Mouse (Mus musculus): ENCODE measurements around the gene Stk32c.

Stk32c gene

DNA sequence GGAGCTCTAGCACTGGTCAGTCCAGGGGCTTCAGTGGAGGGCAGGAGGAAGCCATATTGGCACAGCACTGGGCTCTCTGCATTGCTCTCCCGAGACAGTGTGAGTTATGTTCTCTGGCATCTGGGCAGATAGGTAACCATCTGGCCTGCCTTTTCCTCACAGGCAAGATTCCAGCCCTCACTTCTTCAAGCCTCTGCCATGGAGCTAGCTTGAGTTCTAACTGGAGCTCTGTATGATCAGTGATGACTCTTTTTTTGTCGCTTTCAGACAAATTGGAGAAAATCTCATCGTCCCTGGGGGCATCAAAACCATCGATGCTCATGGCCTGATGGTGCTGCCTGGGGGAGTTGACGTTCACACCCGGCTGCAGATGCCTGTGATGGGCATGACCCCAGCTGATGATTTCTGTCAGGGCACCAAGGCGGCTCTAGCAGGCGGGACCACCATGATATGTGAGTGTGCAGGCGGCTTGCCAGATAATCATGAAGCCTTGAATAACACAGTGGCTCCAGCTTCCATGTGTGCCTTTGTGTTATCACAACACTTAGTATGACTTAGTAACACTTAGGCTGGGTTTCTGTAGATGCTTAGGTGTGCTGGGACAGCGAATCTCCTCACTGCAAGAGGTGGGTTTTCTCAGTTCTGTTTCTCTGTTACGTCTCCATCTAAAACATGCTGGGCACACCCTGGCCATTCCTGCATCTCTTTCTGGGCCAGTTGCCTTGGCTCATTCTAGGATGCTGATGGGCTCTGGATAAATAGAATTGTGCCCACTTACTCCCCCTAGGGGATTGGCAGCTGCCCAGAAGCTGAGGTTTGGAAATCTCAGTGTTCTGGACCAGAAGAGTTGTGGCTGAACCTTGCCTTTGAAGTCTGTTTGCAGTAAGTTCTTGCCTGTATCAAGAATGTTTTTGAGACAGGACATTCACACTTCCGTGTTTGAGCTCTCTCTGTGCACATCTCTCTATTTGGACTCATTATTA is 122.9 kb downstream of the Stk32c start:
- DNase-seq: no peak

DNA sequence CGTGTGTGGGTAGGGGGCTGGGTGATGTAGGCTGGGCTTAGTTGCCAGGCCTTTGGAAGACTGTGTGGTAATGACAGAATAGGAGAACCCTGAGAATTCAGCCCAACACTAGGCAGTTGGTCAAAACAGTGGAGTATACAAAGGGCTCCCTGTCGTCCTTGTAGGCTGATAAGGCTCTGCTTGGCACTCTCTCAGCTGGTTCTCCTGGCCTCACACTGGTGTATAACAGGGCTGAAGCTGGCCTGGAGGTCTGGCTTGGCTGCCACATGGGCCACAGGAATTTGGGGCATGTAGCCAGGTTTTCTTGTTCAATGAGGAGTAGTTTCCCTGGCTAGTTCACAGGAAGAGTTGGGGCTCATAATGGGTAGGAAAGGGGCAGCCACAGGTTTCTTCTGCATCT is 125.3 kb downstream of the Stk32c start:
- no peak for DNase-seq

DNA sequence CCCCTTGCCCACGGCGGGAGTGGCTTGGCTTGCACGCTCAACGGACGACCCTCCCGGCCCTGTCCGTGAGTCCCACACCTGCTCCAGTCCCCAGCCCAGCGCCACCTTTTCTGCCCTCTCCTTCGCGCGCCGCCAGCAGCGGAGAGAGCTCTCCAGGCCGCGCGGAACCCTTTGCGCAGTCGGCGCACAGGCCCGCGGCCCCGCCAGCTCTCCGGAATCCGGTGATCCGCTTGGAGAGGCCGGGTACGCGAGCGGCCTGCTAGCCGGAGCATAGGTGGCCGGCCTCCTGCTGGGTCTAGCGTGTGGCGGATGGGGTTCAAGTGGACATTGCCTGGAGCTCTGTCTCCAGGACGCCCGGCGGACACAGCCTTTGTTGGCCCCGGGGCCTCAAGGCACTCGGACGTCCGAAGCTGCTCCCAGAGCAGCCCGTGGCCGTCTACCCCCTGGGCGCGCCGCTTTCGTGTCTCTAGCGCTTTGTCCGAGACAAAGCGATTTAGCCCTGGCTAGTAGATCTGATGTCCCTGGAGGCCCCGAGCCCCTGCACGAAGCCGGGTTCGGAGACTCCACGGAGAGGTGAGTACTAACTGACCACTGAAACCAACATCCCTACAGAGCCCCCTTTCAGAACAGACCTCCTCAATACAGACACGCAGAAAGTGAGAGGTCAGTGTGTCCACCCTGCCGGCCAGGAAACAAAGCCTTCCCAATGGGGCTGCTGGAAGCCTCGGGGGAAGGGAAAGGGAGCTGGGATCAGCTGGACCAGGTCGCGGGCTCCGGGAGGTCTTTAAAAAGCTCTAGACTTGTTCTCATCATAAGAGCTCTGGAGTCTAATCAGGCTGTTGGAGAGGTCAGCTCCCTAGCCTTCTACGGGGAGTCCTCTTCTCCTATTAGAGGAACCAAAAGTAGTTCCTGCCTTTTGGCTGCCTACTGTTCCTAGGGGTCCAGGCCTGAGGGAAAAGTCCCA is 126.6 kb downstream of the Stk32c start:
- DNase-seq: no peak

DNA sequence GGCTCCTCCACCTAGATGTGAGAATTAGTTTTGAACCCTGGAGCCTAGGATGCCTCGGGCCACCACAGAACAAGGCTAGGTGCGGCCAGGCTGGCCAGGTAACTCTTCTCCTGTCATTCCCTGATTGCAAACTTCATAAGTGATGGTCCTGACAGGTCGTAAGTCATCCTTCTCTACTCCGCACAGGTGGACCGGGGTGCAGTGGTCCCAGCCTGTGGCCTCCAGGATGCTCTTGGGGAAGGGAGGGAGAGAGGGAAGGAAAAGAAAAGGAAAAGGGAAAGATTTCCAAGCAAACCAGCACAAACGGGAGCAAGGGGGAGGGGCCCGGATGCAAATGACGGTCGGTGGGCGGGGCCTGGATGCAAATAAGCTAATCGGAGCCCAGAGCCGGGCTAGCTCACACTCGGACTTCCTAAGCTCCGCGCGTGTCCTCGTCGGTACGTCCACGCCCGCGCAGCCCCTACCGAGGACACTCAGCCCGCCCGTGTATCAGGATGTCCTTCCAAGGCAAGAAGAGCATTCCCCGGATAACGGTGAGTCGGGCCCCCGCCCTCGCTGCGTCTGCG is 127.4 kb downstream of the Stk32c start, which contains the start of gene Dpysl4:
Gene Dpysl4 (plus strand): TSS at position 373 of the 566 bp plus-strand sequence.
- DNase-seq: peak in 1 of 2 experiments; percentile 12

DNA sequence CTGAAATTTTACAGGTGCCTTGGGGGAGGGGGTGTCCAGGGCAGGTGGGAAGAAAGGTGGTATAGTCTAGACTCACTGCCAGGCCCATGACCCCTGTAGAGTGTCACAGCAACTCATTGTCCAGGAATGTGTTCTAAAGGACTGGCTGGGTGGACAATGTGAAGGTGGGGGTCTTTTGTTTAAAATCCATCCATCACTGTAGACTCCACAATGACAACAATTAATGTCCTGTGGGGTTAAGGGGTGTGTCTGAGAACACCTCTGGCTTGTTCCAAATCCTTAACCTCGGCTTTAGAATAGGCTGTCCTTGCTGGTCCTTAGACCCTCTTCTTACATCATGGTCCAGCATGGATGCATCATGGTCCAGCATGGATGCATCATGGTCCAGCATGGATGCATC is 128.8 kb downstream of the Stk32c start:
- no peak for DNase-seq

DNA sequence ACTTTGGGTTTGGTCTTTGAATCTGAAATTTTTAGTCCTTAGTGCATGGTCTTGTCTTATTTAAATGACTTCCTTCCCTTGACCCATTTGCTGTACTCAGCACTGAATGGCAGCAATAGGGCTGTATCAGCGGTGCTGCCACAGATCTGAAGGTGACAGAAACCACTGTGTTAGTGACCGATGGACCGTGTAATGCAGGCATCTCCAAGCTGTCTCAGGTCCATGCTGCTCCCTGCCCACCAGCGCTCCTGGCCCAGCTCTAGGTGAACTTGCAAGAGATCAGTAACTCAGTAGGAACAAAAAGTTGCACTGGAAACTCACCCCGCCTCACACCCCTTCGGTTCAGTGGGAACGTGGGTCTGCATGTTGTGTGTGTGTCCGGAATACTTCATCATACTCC is 130.8 kb downstream of the Stk32c start:
- DNase-seq: no peak

DNA sequence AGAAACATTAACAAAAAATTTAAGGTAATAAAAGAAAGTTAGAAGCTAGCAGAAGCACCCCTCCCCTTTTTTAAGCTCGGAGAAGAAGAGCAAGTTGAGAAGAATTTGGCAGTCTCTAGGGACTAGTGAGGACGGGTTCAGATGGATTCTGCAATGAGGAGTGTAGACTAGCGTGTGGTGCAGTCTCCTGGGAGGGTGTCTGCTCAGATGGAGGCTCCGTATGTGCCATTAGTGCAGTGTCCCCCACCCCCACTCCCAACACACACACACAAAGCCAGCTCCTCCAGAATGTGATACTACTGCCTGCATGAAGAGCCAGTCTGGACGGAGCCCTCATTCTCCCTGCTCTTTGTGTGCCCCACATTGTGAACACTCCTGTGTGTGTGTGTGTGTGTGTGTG is 131.9 kb downstream of the Stk32c start:
- no peak for DNase-seq

DNA sequence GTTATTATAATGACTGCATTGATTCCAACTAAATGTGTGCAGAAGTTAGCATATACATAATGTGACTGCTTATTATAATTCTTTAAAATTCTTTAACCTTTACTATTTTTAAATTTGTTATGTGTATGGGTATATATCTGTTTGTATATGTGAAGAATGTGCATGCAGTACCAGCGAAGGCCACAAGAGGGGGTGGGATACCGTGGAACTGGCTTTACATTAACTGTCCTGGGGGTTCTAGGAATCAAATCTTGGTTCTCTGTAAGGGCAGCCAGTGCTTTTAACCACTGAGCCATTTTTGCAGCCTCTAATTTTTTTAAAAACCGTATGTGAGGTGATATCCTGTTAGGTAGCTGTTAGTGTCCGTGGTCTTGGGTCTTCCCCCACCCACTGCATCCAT is 132.4 kb downstream of the Stk32c start:
- DNase-seq: no peak

DNA sequence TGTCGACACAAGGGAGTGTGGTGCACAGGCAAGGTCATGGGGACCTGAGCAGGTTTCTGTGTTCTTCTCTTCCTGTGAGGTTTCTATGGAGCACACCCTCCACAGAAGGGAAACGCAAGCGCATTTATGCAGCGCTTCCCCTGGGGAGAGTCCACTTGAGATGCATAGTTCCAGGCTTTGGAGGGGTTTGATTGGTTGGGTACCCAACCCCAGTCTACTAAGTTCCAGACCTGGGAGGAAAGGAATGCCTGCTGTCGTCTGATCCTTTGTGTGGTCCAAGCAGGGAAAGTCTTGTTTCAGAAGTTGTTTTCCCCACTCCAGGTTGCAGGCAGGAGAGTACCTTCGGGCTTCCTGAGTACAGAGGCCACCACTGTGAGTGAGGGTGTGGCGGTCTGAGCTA is 134.0 kb downstream of the Stk32c start:
- no peak for DNase-seq

DNA sequence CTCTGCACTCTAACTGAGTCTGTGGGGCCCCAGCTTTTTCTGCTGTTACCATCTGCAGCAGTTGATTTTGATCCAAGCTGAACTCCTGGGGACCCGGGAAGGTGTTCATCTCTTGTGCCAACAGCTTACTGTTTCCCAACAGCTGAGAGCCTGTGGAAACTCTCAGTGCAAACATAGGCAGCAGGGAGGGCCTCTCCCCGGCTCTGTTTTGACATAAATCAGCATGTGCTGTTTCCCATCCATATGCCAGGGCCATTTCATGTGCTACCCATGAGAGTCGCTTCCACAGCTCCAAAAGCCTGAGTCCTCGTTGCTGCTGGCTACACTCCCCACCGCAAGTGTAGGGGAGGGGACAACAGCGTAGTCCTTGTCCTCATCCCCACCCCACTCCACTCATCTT is 134.9 kb downstream of the Stk32c start:
- DNase-seq: no peak

DNA sequence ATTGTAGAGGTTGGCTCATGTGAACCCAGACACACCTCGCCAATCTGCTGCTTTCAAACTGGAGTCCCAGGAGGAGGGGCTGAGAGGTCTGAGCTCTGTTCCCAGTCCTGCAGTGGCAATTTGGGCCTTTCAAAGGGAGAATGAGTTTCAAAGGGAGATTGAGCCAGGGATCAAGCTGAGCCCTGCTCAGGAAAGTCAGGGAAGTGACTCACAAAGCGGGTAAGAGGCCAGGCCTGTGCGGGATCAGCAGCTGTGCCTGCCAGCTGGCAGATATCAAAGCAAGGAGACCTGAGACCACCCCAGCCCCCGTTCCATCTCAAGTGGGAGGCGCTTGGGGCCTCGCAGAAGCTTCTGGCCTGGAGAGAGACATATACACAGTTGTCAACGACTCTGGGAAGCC is 135.8 kb downstream of the Stk32c start:
- no peak for DNase-seq

DNA sequence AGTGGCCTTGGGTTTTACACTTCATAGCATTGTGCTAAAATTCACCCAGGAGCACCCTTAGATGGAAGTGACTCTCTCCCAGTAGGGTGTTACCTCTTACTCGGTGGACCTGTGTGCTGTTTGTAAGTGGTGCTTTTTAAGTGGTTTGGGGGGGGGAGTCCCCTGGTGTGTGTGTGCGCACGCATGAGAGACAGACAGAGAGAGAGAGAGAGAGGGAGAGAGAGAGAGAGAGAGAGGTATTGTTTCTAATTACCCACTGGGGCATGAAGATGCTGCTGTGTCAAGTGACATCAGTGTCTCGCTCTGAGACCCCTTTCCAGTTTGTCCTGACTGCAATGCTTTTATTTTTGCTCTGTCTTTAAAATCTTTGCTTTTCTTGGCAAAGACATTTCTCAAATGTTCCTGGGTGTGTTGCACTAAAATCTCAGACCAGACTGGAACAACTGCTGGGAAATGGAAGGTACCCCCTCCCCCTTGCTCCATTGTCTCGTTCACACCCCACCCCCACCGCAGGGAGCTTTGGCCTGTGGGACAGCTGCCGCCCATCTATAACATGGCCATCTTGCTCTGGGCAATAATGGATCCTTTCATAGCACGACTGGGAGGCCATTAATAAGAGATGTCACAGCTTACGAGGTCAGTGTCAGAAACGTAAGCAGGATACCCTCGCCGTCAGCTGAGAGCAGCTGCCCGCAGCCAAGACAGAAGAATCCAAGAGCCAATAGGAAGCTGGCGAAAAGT is 137.9 kb downstream of the Stk32c start:
- no peak for DNase-seq

DNA sequence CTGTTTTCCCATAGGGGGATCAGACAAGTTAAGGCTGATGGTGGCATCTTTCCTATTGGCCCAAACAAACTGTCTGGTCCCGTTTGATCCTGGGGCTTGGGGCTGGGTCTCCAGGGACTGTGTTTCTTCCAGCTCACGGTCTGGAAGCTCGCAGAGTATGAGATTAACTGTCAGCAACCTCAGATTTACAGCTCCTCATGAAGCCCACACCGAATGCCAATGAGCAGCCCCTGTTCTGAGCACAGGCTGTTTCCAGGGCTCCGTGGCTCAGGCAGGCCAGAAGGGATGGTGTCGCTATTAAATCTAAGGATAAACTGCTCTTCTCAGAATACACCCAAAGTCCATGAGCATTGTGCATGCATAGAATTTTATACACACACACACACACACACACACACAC is 138.9 kb downstream of the Stk32c start:
- DNase-seq: no peak

DNA sequence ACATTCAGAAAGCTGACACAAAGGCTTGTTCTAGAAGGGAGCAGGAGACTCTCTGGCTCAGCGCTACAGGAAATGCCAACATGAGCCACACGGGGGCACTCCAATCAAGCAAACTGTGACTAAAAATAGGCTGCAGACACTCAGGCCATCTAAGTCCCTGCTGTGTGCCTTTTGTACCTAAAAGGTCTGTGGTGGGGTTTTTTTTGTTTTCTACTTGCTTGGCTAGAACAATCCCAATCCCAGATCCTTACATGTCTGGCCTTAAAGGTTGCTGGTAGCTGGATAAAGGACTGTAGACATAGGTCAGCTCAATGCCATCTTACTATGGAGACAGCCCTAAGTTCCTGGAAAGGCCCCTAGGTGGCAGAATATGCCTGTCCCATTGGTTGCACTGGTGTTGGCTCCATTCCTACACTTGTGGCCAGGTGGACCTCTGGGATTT is 144.9 kb downstream of the Stk32c start:
- peak; percentile 12 to 61 for DNase-seq

DNA sequence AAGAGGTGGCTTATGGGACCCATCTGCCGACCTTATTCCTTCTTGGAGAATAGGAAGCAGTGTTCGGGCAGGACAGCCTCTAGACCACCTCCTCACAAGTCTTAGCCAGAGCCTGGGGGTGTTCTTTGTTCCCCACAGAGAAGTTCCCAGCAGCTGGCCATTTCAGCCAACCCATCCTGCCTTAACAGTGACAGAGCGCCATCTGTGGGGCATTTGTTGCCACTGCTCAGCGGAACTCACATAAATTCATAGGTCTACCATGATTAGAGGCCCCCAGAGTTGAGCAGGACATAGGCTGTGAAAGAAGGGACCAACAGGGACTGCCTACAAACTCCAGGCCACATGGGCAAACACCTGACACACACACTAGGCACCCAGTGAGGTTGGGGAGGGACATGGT is 149.7 kb downstream of the Stk32c start:
- DNase-seq: peak in 1 of 2 experiments; percentile 3
